Mouse (Mus musculus): ENCODE data around the gene Agps.

The Agps gene
- long read RNA-seq, experiment 1, full-length matches to known transcripts: 2 of 7 reads
- long read RNA-seq, experiment 1, partial matches to known transcripts: 2 of 7 reads
- long read RNA-seq, experiment 1, other reads (novel, unspliced or antisense): 3 of 7 reads
- long read RNA-seq, experiment 2, full-length matches to known transcripts: 1 of 9 reads
- long read RNA-seq, experiment 2, partial matches to known transcripts: 0 of 9 reads
- long read RNA-seq, experiment 2, other reads (novel, unspliced or antisense): 8 of 9 reads

GRCm38 (mm10) chr2:75831881-75832633, at the start of gene Agps:
Agps (plus strand) TSS chr2:75832177.
- intact Hi-C loops (cut with DNase I): no loop called here

- intact Hi-C loops (cut with DNase I): loop anchor here (5.0 kb wide), 2 partner anchors 91 to 181 kb away; no protein-coding TSS in a partner anchor
Measured at GRCm38 (mm10) chr2:75786075-75786474, 45.9 kb upstream of the Agps start.

GRCm38 (mm10) chr2:75788511-75788910, 43.5 kb upstream of the Agps start:
- intact Hi-C loops (cut with DNase I): loop anchor here (5.0 kb wide), 2 partner anchors 89 to 179 kb away; no protein-coding TSS in a partner anchor

- intact Hi-C loops (cut with DNase I): loop anchor here (5.0 kb wide), 2 partner anchors 87 to 177 kb away; no protein-coding TSS in a partner anchor
Measured at GRCm38 (mm10) chr2:75789959-75790523, 41.9 kb upstream of the Agps start.

- intact Hi-C loops (cut with DNase I): no loop called here
Measured at GRCm38 (mm10) chr2:75791561-75792308, 40.2 kb upstream of the Agps start.

GRCm38 (mm10) chr2:75792377-75793203, 39.4 kb upstream of the Agps start:
- intact Hi-C loops (cut with DNase I): no loop called here

GRCm38 (mm10) chr2:75796181-75796580, 35.8 kb upstream of the Agps start:
- intact Hi-C loops (cut with DNase I): loop anchor here (5.0 kb wide), 2 partner anchors 51 to 276 kb away; no protein-coding TSS in a partner anchor

- intact Hi-C loops (cut with DNase I): loop anchor here (5.0 kb wide), 2 partner anchors 49 to 274 kb away; no protein-coding TSS in a partner anchor
Measured at GRCm38 (mm10) chr2:75798434-75798970, 33.5 kb upstream of the Agps start.

GRCm38 (mm10) chr2:75805767-75806166, 26.2 kb upstream of the Agps start:
- intact Hi-C loops (cut with DNase I): no loop called here

GRCm38 (mm10) chr2:75806891-75807290, 25.1 kb upstream of the Agps start:
- intact Hi-C loops (cut with DNase I): no loop called here

GRCm38 (mm10) chr2:75807460-75807859, 24.5 kb upstream of the Agps start:
- intact Hi-C loops (cut with DNase I): no loop called here

- intact Hi-C loops (cut with DNase I): no loop called here
Measured at GRCm38 (mm10) chr2:75814880-75815279, 17.1 kb upstream of the Agps start.

- intact Hi-C loops (cut with DNase I): no loop called here
Measured at GRCm38 (mm10) chr2:75815521-75815920, 16.5 kb upstream of the Agps start.

GRCm38 (mm10) chr2:75816673-75817072, 15.3 kb upstream of the Agps start:
- intact Hi-C loops (cut with DNase I): no loop called here

- intact Hi-C loops (cut with DNase I): no loop called here
Measured at GRCm38 (mm10) chr2:75818719-75819118, 13.3 kb upstream of the Agps start.

GRCm38 (mm10) chr2:75819796-75820195, 12.2 kb upstream of the Agps start:
- intact Hi-C loops (cut with DNase I): no loop called here

- intact Hi-C loops (cut with DNase I): no loop called here
Measured at GRCm38 (mm10) chr2:75821971-75822751, 9.8 kb upstream of the Agps start.

GRCm38 (mm10) chr2:75823736-75824135, 8.2 kb upstream of the Agps start:
- intact Hi-C loops (cut with DNase I): no loop called here

- intact Hi-C loops (cut with DNase I): no loop called here
Measured at GRCm38 (mm10) chr2:75824144-75824543, 7.8 kb upstream of the Agps start.

All from adrenal gland (tissue).